Mouse (Mus musculus): ENCODE data around the gene Hsp90ab1. TPM values are rescaled to one million over a fixed set of nuclear protein-coding genes. Genes with fewer than 3 reads are reported as not detected.
A peak's percentile ranks its signal among the peaks of the same experiment; 100 is the strongest.

Gene Hsp90ab1
- polyA plus RNA-seq, 1 experiment: 3,708 TPM

- no peak overlapping the region for H3K9ac ChIP-seq (ENCODE audit: low read depth, poor library complexity, severe bottlenecking)
Measured at GRCm38 (mm10) chr17:45616046-45616650, 43.1 kb upstream of the Hsp90ab1 start.

GRCm38 (mm10) chr17:45612921-45613320, 39.9 kb upstream of the Hsp90ab1 start:
- no peak for TF ChIP-seq EP300 (IDR thresholded peaks at IDR 0.05; ENCODE audit: insufficient read depth, low read depth, low read length)
- no peak for TF ChIP-seq POLR2A (IDR thresholded peaks at IDR 0.05; ENCODE audit: insufficient read depth, low read length)
- TF ChIP-seq CTCF (IDR thresholded peaks at IDR 0.05; ENCODE audit: low read depth, low read length): no peak
- H3K27me3 ChIP-seq (ENCODE audit: control insufficient read depth, insufficient read depth, low read length, poor library complexity, severe bottlenecking): no peaks in the 10 kb centered on the region
- H3K27ac ChIP-seq (ENCODE audit: insufficient read depth, low read length): no peak overlapping the region
- H3K4me1 ChIP-seq (ENCODE audit: control insufficient read depth, insufficient read depth, low read length): peaks cover 13% of the 10 kb centered on the region
- no peaks in the 10 kb centered on the region for H3K9me3 ChIP-seq (replicated peaks; ENCODE audit: control insufficient read depth, insufficient read depth, low read length, poor library complexity, severe bottlenecking)
- no peak overlapping the region for H3K4me3 ChIP-seq (ENCODE audit: low read depth, low read length)
- no peak overlapping the region for H3K9ac ChIP-seq (ENCODE audit: low read depth, poor library complexity, severe bottlenecking)
- no peaks in the 10 kb centered on the region for H3K36me3 ChIP-seq (ENCODE audit: control insufficient read depth, insufficient read depth, low read length, poor library complexity, severe bottlenecking)

More at GRCm38 (mm10) chr17:45616046-45616650, 43.1 kb upstream of the Hsp90ab1 start:
- Histone ChIP-seq H3K9me3 (replicated peaks; ENCODE audit: control insufficient read depth, insufficient read depth, low read length, poor library complexity, severe bottlenecking) (no peaks in the 10 kb centered on the region), H3K36me3 (ENCODE audit: control insufficient read depth, insufficient read depth, low read length, poor library complexity, severe bottlenecking) (no peaks in the 10 kb centered on the region), H3K27ac (ENCODE audit: insufficient read depth, low read length) (peak overlapping the region; percentile 91), H3K4me3 (ENCODE audit: low read depth, low read length) (no peak overlapping the region), H3K4me1 (ENCODE audit: control insufficient read depth, insufficient read depth, low read length) (peaks cover 9% of the 10 kb centered on the region), H3K27me3 (ENCODE audit: control insufficient read depth, insufficient read depth, low read length, poor library complexity, severe bottlenecking) (no peaks in the 10 kb centered on the region)
- peak; percentile 76 for TF ChIP-seq EP300 (IDR thresholded peaks at IDR 0.05; ENCODE audit: insufficient read depth, low read depth, low read length)
- no peak for TF ChIP-seq CTCF (IDR thresholded peaks at IDR 0.05; ENCODE audit: low read depth, low read length)

GRCm38 (mm10) chr17:45612008-45612407, 38.9 kb upstream of the Hsp90ab1 start:
- no peak overlapping the region for H3K9ac ChIP-seq (ENCODE audit: low read depth, poor library complexity, severe bottlenecking)
- H3K4me1 ChIP-seq (ENCODE audit: control insufficient read depth, insufficient read depth, low read length): peaks cover 13% of the 10 kb centered on the region
- no peaks in the 10 kb centered on the region for H3K27me3 ChIP-seq (ENCODE audit: control insufficient read depth, insufficient read depth, low read length, poor library complexity, severe bottlenecking)
- no peak overlapping the region for H3K27ac ChIP-seq (ENCODE audit: insufficient read depth, low read length)
- H3K9me3 ChIP-seq (replicated peaks; ENCODE audit: control insufficient read depth, insufficient read depth, low read length, poor library complexity, severe bottlenecking): no peaks in the 10 kb centered on the region
- H3K36me3 ChIP-seq (ENCODE audit: control insufficient read depth, insufficient read depth, low read length, poor library complexity, severe bottlenecking): no peaks in the 10 kb centered on the region
- TF ChIP-seq EP300 (IDR thresholded peaks at IDR 0.05; ENCODE audit: insufficient read depth, low read depth, low read length): no peak
- no peak for TF ChIP-seq POLR2A (IDR thresholded peaks at IDR 0.05; ENCODE audit: insufficient read depth, low read length)
- TF ChIP-seq CTCF (IDR thresholded peaks at IDR 0.05; ENCODE audit: low read depth, low read length): no peak
- H3K4me3 ChIP-seq (ENCODE audit: low read depth, low read length): no peak overlapping the region

GRCm38 (mm10) chr17:45610144-45610866, 37.2 kb upstream of the Hsp90ab1 start:
- Histone ChIP-seq H3K9ac (ENCODE audit: low read depth, poor library complexity, severe bottlenecking) (peak overlapping the region; percentile 48), H3K36me3 (ENCODE audit: control insufficient read depth, insufficient read depth, low read length, poor library complexity, severe bottlenecking) (no peaks in the 10 kb centered on the region), H3K27ac (ENCODE audit: insufficient read depth, low read length) (peak overlapping the region; percentile 81), H3K4me3 (ENCODE audit: low read depth, low read length) (peak overlapping the region; percentile 14; the same call in 1 of the 2 replicates), H3K4me1 (ENCODE audit: control insufficient read depth, insufficient read depth, low read length) (peaks cover 8% of the 10 kb centered on the region), H3K9me3 (replicated peaks; ENCODE audit: control insufficient read depth, insufficient read depth, low read length, poor library complexity, severe bottlenecking) (no peaks in the 10 kb centered on the region), H3K27me3 (ENCODE audit: control insufficient read depth, insufficient read depth, low read length, poor library complexity, severe bottlenecking) (no peaks in the 10 kb centered on the region)
- TF ChIP-seq CTCF (IDR thresholded peaks at IDR 0.05; ENCODE audit: low read depth, low read length): no peak
- TF ChIP-seq EP300 (IDR thresholded peaks at IDR 0.05; ENCODE audit: insufficient read depth, low read depth, low read length): 0 out of 2 replicates have a peak, but pooled peaks have one; percentile 6
- no peak for TF ChIP-seq POLR2A (IDR thresholded peaks at IDR 0.05; ENCODE audit: insufficient read depth, low read length)

- H3K36me3 ChIP-seq (ENCODE audit: control insufficient read depth, insufficient read depth, low read length, poor library complexity, severe bottlenecking): no peaks in the 10 kb centered on the region
- H3K27ac ChIP-seq (ENCODE audit: insufficient read depth, low read length): peak overlapping the region; percentile 82
- no peaks in the 10 kb centered on the region for H3K9me3 ChIP-seq (replicated peaks; ENCODE audit: control insufficient read depth, insufficient read depth, low read length, poor library complexity, severe bottlenecking)
- peaks cover 8% of the 10 kb centered on the region for H3K4me1 ChIP-seq (ENCODE audit: control insufficient read depth, insufficient read depth, low read length)
- TF ChIP-seq EP300 (IDR thresholded peaks at IDR 0.05; ENCODE audit: insufficient read depth, low read depth, low read length) (no peak), CTCF (IDR thresholded peaks at IDR 0.05; ENCODE audit: low read depth, low read length) (no peak), POLR2A (IDR thresholded peaks at IDR 0.05; ENCODE audit: insufficient read depth, low read length) (no peak)
- H3K4me3 ChIP-seq (ENCODE audit: low read depth, low read length): no peak overlapping the region
- H3K9ac ChIP-seq (ENCODE audit: low read depth, poor library complexity, severe bottlenecking): no peak overlapping the region
- H3K27me3 ChIP-seq (ENCODE audit: control insufficient read depth, insufficient read depth, low read length, poor library complexity, severe bottlenecking): no peaks in the 10 kb centered on the region
Measured at GRCm38 (mm10) chr17:45608396-45608795, 35.3 kb upstream of the Hsp90ab1 start.
